Mouse (Mus musculus) gastrocnemius, adult 18-20 months (tissue): ENCODE measurements around the gene Dlg2. TPM values are rescaled to one million over a fixed set of nuclear protein-coding genes. Genes with fewer than 3 reads are reported as not detected.

Experiments
- DNase-seq: peaks from one replicate; pipeline ENCODE4 v3.0.0; 2021; ENCODE audit warnings: low spot score
- total RNA-seq, 2 experiments: library from RNA; stranded (reverse); gene quantifications; 2 replicates each; pipeline ENCODE4 v1.2.3; 2021

The Dlg2 gene
- total RNA-seq, 2 experiments from 2014 or later = 0.50 to 1.5 TPM

DNA sequence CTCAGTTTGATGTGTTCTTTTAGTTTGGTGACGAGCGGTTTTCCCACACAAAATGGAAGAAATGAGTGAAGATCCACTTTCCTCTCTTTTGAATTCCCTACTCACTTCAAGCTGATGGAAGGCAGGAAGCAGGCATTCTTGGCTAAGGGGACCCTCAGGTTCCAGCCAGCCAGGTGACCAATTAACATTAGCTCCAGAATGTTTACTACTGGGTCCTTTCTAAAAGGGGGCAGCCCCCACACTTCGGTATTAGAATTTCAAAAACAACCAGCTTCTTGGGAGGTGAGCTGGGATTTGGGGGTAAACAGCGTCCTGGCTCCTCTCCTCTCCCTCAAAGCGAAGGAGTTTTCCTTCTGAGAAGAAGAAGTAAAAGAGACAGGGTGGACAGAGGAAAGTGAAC is 1703.6 kb downstream of the Dlg2 start:
- DNase-seq = no peak

DNA sequence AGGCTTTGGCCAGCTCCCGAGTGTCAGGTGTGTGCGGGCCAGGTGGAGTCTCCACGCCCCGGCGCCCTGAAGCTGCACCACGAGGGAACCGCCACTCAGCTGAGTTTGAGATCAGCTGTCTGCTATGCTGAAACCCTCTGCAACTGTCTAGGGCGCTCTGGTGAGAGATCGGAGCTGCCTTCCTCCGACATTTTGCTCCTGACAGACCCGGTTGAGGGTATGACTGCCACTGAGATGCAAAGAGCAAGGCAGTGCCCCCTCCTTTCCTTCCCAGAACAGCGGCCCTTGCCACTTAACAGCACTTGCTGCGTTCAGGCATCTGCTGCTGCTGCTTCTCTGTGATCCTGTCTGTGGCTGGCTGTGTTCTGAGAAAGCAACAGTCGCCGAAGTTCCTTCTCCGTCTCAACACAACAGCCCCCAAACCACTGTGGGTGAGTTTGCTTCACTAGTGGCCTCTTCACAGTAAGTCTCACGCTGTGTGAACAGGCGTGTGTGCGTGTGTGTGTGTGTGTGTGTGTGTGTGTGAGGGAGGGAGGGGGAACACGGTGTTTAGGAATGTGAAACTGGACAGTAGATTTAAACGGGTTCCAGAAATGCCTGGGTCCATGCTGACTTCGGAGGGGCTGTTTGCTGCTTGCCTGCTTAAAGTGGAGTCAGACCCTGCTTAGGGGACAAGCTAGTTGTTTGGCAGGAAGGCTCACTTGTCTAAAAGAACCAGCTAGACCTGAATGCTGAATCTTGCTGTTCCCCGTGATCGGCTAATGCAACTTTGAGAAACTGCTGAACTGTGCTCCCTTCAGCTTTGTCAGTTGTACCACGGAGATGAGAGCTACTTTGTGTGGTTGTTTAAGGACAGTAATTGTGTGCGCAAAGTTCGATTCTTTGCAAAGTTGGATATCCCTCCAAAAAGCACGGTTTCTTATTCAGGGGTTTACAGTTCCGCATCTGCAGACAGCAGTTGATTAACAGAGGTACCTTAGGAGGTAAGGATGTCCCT is 1704.4 kb downstream of the Dlg2 start:
- DNase-seq = no peak

GRCm38 (mm10) chr7:92181959-92182612 is 1705.6 kb downstream of the Dlg2 start:
- no peak for DNase-seq

- no peak for DNase-seq
These were observed 1708.0 kb downstream of the Dlg2 start for GRCm38 (mm10) chr7:92184371-92185059.

GRCm38 (mm10) chr7:92186341-92186740 is 1709.9 kb downstream of the Dlg2 start:
- no peak for DNase-seq

DNA sequence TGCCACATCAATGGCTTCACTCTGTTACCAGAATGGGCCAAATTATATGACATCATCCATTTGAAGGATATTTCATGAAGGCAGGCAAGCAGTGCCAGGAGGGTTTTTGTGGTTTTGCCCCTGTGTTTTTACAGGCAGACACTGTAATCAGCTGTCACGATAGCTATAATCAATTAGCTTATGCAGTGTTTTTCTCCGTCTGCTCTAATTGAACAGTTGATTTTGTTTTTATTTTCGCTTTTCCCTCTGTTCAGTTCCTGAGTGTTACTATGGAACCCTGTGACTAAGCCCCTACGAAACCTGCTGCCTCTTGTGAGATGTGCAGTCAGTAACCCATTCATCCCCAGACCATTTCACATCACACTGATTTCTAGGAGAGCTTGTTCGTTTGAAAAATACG is 1712.7 kb downstream of the Dlg2 start:
- no peak for DNase-seq

- DNase-seq = no peak
These were observed 1719.5 kb downstream of the Dlg2 start for GRCm38 (mm10) chr7:92196004-92196403.

DNA sequence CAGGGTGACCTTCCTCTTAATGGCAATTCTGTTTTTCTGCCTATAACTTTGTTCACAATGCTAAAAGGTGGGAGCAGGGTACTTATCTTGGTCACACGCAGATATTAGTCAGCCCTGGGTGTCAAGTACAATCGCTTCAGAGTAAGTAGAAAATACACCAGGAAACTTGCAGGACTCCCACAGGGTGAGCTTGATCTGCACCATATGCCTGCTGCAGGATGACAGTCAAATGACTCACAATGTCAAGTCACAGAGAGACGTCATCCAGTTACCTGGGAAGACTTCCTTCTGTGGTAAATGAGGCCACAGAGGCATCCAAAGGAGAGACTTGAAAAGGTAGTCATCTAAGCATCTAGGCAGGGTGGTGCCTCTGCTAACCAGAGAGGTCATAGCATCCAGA is 1721.1 kb downstream of the Dlg2 start:
- no peak for DNase-seq

GRCm38 (mm10) chr7:92199131-92199530 is 1722.7 kb downstream of the Dlg2 start:
- no peak for DNase-seq

GRCm38 (mm10) chr7:92210701-92211100 is 1734.2 kb downstream of the Dlg2 start:
- DNase-seq = no peak

GRCm38 (mm10) chr7:92213751-92214150 is 1737.3 kb downstream of the Dlg2 start:
- peak; percentile 29 for DNase-seq

DNA sequence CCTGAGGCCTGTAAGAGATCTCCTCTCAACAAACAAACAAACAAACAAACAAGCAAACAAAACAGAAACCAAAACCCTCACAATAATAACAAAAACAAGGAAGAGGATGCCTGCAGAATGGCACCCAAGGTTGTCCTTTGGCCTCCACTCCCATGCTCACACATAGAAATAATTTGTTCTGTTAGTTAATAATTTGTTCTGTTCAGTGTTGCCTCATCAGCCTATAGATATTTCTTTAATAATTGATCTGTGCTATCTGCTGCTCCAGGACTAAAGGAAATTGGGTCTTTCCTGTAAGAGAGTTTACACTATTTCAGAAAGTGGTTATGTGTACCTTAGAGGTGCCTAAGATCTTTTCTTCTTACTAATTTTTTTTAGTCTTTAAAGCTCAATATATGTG is 1741.7 kb downstream of the Dlg2 start:
- no peak for DNase-seq

GRCm38 (mm10) chr7:92220619-92221018 is 1744.1 kb downstream of the Dlg2 start:
- DNase-seq = no peak

GRCm38 (mm10) chr7:92234476-92235202 is 1758.2 kb downstream of the Dlg2 start:
- DNase-seq = no peak

GRCm38 (mm10) chr7:92235541-92236031 is 1759.1 kb downstream of the Dlg2 start:
- DNase-seq = no peak

GRCm38 (mm10) chr7:92240908-92241307 is 1764.4 kb downstream of the Dlg2 start:
- no peak for DNase-seq

DNA sequence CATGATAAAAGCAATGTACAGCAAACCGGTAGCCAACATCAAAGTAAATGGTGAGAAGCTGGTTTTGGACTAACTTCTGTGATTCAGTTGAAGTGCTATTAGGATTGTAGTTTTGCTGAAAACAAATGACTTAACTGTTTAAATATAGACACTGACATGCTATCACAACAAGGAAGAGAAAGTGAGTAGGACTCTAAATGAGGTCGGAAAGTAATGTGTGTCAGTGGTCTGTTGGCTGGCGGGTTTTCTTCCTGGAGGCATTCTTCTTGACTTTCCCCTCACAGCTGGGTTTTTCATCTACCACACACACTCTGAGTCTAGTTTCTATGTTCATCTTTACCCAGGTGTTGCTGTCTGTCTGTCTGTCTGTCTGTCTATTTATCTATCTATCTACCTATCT is 1771.1 kb downstream of the Dlg2 start:
- no peak for DNase-seq

DNA sequence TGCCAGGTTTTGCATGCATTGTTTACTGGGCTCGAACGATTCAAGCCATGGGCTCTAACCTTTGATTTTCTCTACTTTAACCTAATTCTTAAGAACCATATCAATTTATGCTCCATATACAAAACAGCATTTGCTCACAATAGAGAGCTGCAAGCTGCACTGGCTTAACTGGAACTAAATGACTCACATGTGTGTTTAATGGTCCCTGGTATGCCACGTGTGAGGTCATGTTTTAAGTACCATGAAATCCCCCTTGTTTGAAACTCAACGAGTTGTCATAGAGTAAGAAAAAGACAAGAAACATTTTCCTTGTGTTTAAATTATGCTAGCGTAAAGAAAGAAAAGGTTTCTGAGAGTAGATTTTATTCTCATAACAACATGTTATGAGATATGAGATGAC is 1772.1 kb downstream of the Dlg2 start:
- no peak for DNase-seq

DNA sequence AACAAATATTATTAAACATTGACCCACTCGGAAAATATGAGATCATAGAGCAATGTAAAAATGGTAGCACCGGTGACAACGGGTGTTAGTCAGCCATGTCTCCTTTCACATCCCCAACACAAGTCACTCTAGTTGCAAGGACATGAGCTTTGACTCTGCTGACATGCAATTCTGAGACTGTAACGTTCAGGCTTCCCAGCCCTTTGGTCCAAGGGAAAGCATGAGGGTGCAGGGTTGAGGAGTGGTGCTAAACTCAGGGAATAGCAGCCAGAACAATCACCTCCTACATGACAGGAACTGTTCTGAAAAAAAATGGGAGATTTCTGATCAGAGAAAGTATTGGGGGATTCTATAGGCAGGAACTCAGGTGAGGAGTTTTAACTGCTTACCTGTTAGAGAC is 1781.7 kb downstream of the Dlg2 start:
- no peak for DNase-seq

DNA sequence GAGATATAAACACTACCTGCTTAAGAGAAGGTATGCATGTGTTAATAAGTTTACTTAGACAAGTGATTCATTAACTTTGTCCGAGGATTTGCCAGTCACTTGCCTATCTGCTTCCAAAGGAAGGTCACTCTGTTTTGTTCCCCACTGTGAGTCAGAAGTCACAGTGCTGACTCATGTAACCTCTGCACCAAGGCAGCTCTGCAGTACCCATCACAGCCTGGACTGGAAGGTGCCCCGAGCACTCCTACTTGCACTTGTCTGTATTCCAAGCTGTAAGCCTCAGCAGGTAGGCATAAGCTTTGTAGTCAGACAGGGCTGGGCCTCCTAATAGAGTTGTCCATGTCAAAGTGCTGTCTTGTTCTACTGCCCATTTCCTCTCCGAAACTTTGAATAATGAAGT is 1782.2 kb downstream of the Dlg2 start:
- no peak for DNase-seq

DNA sequence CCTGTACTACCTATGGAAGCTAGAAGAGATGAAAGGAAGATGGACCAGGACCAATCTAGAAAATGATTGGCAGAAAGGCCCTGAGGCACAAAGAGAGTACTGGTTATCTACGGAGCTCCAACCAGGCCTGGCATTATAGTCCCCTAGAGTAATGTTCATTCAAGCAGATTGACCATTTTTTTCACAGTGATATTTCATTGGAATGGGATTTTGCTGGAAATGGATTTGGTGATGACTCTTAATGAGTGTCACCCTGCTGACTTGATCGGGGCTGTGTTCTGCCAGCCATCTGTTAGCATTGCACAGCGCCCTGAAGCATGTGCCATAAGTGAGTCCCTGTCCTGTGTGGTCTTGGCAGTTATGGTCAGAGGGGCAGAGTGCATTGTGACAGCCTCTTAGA is 1787.9 kb downstream of the Dlg2 start:
- DNase-seq = no peak
